Mouse (Mus musculus): ENCODE measurements at regions not wholly inside any gene's neighbourhood (a gene's known extent, or its start where the extent isn't known, plus 50 kb on each side); places are given as distances from the start of the nearest gene placed in this dataset.

GRCm38 (mm10) chr9:56547291-56547977 is 129.0 kb downstream of the Hmg20a start:
- DNase-seq = peak in 1 of 2 experiments; percentile 13

DNA sequence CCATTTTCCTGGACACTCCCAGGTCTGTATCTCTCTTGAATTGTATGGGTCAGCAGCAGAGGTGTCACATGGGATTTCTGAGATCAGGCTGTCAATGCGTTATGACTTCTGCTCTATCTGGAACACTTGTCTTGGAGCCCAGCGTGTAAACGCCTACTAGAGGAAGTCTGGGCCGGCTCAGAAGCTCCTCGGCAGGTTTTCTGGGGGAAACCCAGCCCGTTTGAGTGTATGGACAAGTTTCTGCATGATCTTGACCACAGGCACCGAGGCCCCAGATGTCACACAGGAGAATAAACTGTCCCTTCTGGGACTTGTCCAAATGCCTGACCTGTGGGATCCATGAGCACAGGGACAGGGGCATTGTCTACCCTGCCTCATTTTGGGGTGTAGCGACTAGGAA is 131.4 kb downstream of the Hmg20a start:
- no peak for DNase-seq

DNA sequence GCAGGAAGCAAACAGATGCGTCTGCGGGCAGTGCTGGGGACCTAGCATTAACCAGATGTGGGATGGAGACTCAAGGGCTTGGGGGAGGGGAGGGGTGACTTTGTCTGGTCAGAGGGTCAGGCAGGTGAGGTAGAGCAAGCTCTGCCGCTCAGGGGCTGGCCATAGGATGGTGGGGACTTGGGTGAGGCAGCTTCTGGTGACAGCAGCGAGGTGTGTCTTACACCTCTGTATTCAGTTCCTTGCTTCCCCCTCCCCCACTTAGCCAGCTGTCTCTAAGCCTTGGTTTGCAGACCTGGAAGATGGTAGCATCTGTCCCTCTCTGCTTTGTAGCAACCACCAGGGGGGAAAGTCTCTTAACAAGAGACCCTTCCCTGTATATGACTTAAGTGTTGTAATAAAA is 131.8 kb downstream of the Hmg20a start:
- no peak for DNase-seq

GRCm38 (mm10) chr9:56551376-56552186 is 133.2 kb downstream of the Hmg20a start:
- peak in 1 of 2 experiments; percentile 10 for DNase-seq

- no peak for DNase-seq
Observed at GRCm38 (mm10) chr9:56552187-56552686, 133.8 kb downstream of the Hmg20a start.

- DNase-seq = peak; percentile 63 to 77
Observed at GRCm38 (mm10) chr9:56552766-56553165, 134.4 kb downstream of the Hmg20a start.

- DNase-seq = no peak
Observed at GRCm38 (mm10) chr9:56553626-56554025, 135.2 kb downstream of the Hmg20a start.

DNA sequence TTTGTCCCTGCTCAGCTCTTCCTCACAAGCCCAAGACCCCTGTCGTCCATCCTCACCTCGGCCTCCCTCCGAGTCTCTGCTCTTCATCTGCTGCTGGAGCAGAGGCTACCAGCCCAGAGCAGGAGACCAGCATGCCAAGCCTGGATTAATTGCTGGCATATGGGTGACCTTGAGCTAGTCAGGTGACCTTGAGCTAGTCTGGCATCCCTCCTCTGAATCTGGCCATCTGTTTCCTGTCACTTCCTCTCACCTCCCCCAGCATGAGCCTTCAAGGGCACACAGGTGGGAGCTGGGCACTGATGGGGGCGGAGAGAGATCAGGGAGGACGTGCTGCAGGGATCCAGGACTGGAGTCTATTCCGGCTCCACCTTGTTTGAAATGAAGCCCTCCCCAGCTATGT is 135.7 kb downstream of the Hmg20a start:
- no peak for DNase-seq

- no peak for DNase-seq
Observed at GRCm38 (mm10) chr9:56559618-56560144, 141.3 kb downstream of the Hmg20a start.

GRCm38 (mm10) chr9:56562440-56562839 is 144.0 kb downstream of the Hmg20a start:
- DNase-seq = no peak

DNA sequence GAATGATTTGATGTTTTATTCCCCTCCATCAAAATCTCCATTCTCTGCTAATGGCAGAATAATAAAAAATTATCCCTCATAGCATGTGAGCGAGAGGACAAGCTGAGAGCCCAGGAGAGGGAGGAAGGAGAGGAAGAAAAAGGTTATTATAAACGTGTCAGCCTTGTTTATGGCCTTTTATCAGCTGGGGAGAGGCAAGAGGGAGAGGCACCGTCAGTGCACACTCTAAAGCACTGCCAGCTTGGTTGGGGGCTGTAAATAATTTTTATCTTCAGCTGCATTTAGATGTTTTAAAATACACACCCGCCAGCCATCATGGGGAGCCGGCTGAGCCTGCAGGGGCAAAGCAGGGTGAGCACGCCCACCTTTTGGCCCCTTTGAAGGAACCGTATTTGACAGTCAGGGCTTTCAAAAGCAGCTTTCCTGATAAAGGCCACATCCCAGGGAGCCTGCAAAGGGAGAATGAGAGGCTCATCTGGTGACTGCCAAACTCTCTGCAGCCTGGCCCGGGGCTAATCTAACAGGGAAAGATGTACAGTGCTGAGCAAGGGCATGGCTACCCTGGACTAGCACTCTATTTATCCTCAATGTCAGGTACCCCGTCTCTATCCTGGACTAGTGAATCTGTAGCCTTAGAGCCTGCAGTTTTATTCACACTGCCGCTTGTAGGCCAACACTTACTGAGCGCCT is 145.8 kb downstream of the Hmg20a start:
- no peak for DNase-seq

All from layer of hippocampus, postnatal 36 days (tissue).